In genomic region chr6:90920510-90921220, GRCm38 (mm10) we compare ENCODE assay signal across 11 mouse cellular contexts.
A peak's percentile ranks its signal among the peaks of the same experiment; 100 is the strongest.
DNase-seq lines count a peak whose midpoint lies in the region; ATAC-seq and TF ChIP-seq lines count a peak whose summit lies in the region.
"Had no signal": no experiment of that assay in that cellular context is flagged by ENCODE, and none has a peak within 500 bp of the region (broad histone marks: within the 10 kb centered on the region; RNA-seq: fewer than 3 reads in every experiment).

No protein-coding gene starts in this region.

- ATAC-seq in kidney, postnatal 0 days (replicated peaks; ENCODE audit: low FRiP score, low read depth) = no peak
- no peak for ATAC-seq in kidney, embryonic 16.5 days (ENCODE audit: low FRiP score, low TSS enrichment)
- ATAC-seq: inflammation-experienced regulatory T-cells, adult 6 months had no signal

- DNase-seq in kidney, postnatal 0 days (ENCODE audit: low spot score) = peak; percentile 31
- DNase-seq in thymus, postnatal 0 days (ENCODE audit: low spot score) = peak; percentile 37
- no peak for DNase-seq in thymus, adult 2 months
- DNase-seq in layer of hippocampus, postnatal 10 days (ENCODE audit: low spot score in 2 of 2) = peak; percentile 40 to 56
- peak; percentile 24 for DNase-seq in thymus, postnatal 4 days
- DNase-seq in left cerebral cortex, adult 8-10 months (ENCODE audit: low spot score in 2 of 2) = no peak
- DNase-seq in heart, adult 11 months = no peak

- H3K9me3 ChIP-seq in kidney, postnatal 0 days (replicated peaks; ENCODE audit: low read length) = no peaks in the 10 kb centered on the region
- no peaks in the 10 kb centered on the region for H3K9me3 ChIP-seq in kidney, embryonic 16.5 days (ENCODE audit: low read length)
- H3K9me3 ChIP-seq: heart, embryonic 10.5 days; stomach, embryonic 15.5 days had no signal

- no peak for TF ChIP-seq POLR2A in thymus, adult 2 months (IDR thresholded peaks at IDR 0.05; ENCODE audit: control insufficient read depth, extremely low read depth, insufficient read depth, low read length, poor library complexity)

- no peaks in the 10 kb centered on the region for H3K4me1 ChIP-seq in kidney, postnatal 0 days (replicated peaks; ENCODE audit: insufficient read depth, low read length)
- peaks cover 10% of the 10 kb centered on the region for H3K4me1 ChIP-seq in kidney, embryonic 16.5 days (ENCODE audit: insufficient read depth, low read length)
- H3K4me1 ChIP-seq in thymus, adult 2 months (replicated peaks; ENCODE audit: control insufficient read depth, insufficient read depth, low read length) = no peaks in the 10 kb centered on the region; the same call in 1 of the 2 replicates

- no peak overlapping the region for H3K4me2 ChIP-seq in kidney, postnatal 0 days (ENCODE audit: low read length)
- H3K4me2 ChIP-seq in kidney, embryonic 16.5 days (replicated peaks; ENCODE audit: low read depth, low read length) = no peak overlapping the region
- H3K4me2 ChIP-seq: stomach, embryonic 15.5 days had no signal

- no peaks in the 10 kb centered on the region for H3K36me3 ChIP-seq in kidney, postnatal 0 days (ENCODE audit: insufficient read depth, low read length)
- no peaks in the 10 kb centered on the region for H3K36me3 ChIP-seq in kidney, embryonic 16.5 days (ENCODE audit: insufficient read depth, low read length)
- H3K36me3 ChIP-seq in thymus, adult 2 months (ENCODE audit: control insufficient read depth, insufficient read depth, low read length) = no peaks in the 10 kb centered on the region
- H3K36me3 ChIP-seq: heart, embryonic 10.5 days; stomach, embryonic 15.5 days had no signal

- no peak for TF ChIP-seq CTCF in kidney, postnatal 0 days (IDR thresholded peaks at IDR 0.05; ENCODE audit: low read depth)
- no peak for TF ChIP-seq CTCF in thymus, adult 2 months (IDR thresholded peaks at IDR 0.05; ENCODE audit: borderline replicate concordance, control insufficient read depth, extremely low read depth, insufficient read depth, low read length, poor library complexity)

- H3K4me3 ChIP-seq in kidney, postnatal 0 days (replicated peaks; ENCODE audit: low read depth, low read length) = no peak overlapping the region
- no peak overlapping the region for H3K4me3 ChIP-seq in kidney, embryonic 16.5 days (ENCODE audit: low read length)
- H3K4me3 ChIP-seq in thymus, adult 2 months (ENCODE audit: control insufficient read depth, insufficient read depth, low read length) = no peak overlapping the region
- H3K4me3 ChIP-seq: heart, embryonic 10.5 days; stomach, embryonic 15.5 days had no signal

- no peaks in the 10 kb centered on the region for H3K27me3 ChIP-seq in kidney, postnatal 0 days (ENCODE audit: insufficient read depth, low read length)
- no peaks in the 10 kb centered on the region for H3K27me3 ChIP-seq in kidney, embryonic 16.5 days (ENCODE audit: insufficient read depth, low read length)
- H3K27me3 ChIP-seq in thymus, adult 2 months (ENCODE audit: control insufficient read depth, insufficient read depth, low read length) = no peaks in the 10 kb centered on the region
- H3K27me3 ChIP-seq: stomach, embryonic 15.5 days had no signal

- no peak overlapping the region for H3K9ac ChIP-seq in kidney, postnatal 0 days (ENCODE audit: low read depth, low read length)
- no peak overlapping the region for H3K9ac ChIP-seq in kidney, embryonic 16.5 days (replicated peaks; ENCODE audit: low read length)
- H3K9ac ChIP-seq: stomach, embryonic 15.5 days had no signal

- WGBS in kidney, postnatal 0 days = 45% methylated on average over 5 of the region's 5 CpGs
- WGBS in kidney, embryonic 16.5 days = 34% methylated on average over 5 of the region's 5 CpGs
- 55% methylated on average over 5 of the region's 5 CpGs for WGBS in thymus, adult 2 months

- H3K27ac ChIP-seq in kidney, postnatal 0 days = no peak overlapping the region
- H3K27ac ChIP-seq in kidney, embryonic 16.5 days (ENCODE audit: low read length) = no peak overlapping the region
- H3K27ac ChIP-seq in thymus, adult 2 months (ENCODE audit: control insufficient read depth, insufficient read depth, low read length) = no peak overlapping the region
- H3K27ac ChIP-seq: heart, embryonic 10.5 days; stomach, embryonic 15.5 days had no signal

Comparison
In these comparisons a context has a peak if more than half of its experiments do, and no peak if none do; other contexts are left out.
1. DNase-seq: peak in kidney, postnatal 0 days (single experiment), thymus, postnatal 0 days (single experiment), layer of hippocampus, postnatal 10 days (2 of 2) and thymus, postnatal 4 days (single experiment); none in thymus, adult 2 months (single experiment), left cerebral cortex, adult 8-10 months (0 of 2) and heart, adult 11 months (single experiment).